Mouse (Mus musculus) myocyte (in vitro differentiated cells): ENCODE measurements around the gene Dnah14.

ENCODE experiments used
- E2F4 ChIP-seq: IDR thresholded peaks from one replicate; pipeline ENCODE4 v1.6.1; 2011; ENCODE audit warnings: mild to moderate bottlenecking, control low read depth, moderate library complexity; ENCODE audit not compliant: insufficient read depth
- MAX ChIP-seq: IDR thresholded peaks from one replicate; pipeline ENCODE4 v1.6.1; 2011; ENCODE audit warnings: low read depth, mild to moderate bottlenecking, control low read depth
- MYOD1 ChIP-seq, 3 experiments: IDR thresholded peaks; one replicate each; pipeline ENCODE4 v1.6.1; 2011; ENCODE audit warnings: control low read depth in 2 of 3, low read depth in 2 of 3, mild to moderate bottlenecking in 2 of 3, moderate library complexity in 1 of 3; ENCODE audit not compliant: insufficient read length in 2 of 3, control insufficient read depth in 1 of 3
- POLR2A ChIP-seq: IDR thresholded peaks from one replicate; pipeline ENCODE4 v1.6.1; 2011; ENCODE audit warnings: low read depth, mild to moderate bottlenecking, control low read depth, moderate library complexity; ENCODE audit not compliant: insufficient read length
- POLR2AphosphoS2 ChIP-seq: IDR thresholded peaks from one replicate; pipeline ENCODE4 v1.6.1; 2011; ENCODE audit warnings: low read depth, control low read depth; ENCODE audit not compliant: insufficient read length

DNA sequence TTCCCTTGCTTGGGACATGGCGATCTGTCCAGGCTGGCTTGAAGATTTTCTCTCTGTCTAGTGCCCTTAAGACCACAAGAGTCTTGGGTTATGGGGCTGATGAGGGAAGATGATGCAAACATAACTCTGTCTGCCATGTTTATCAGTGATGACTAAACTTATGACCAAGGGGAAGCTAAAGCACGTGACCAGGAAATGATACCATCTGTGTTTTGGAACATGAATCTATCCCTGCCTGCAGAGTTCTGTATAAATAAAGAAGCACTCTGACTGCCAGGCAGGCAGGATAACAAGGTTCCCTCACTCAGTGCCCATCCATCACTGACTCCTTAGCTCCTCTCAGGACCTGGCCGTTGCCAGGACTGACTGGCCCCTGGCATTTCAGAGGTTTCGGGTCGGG lies 157.2 kb downstream of the Dnah14 start:
- TF ChIP-seq POLR2A (no peak), E2F4 (no peak), POLR2AphosphoS2 (no peak), MYOD1 (IDR thresholded peaks at IDR 0.05; ENCODE audit: control insufficient read depth in 1 of 3, insufficient read length in 2 of 3, low read depth in 2 of 3) (no peak), MAX (no peak)
